Mouse (Mus musculus): ENCODE data around the gene Tspan15. TPM values are rescaled to one million over a fixed set of nuclear protein-coding genes. Genes with fewer than 3 reads are reported as not detected.

Gene Tspan15
- total and polyA plus RNA-seq, 3 experiments, result 6.1 to 17.7 (median 8.1) TPM

DNA sequence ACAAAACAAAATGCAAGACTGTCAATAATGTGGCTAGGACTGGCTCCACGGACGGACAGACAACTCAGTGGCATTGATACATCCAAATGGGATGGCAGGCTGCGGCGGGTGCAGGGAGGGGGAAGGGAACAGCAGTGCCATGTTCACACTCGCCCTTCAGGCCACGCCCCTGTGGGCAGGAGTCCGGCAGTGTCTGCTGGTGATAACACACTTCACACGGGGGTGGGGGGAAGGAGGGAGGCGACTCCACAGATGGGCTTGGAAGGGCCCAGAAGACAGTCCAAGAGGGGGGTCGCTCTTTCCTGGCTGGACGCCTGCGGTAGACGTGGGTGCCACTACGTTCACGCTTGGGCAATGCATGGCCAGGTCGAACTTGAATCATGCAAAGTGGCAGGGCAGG lies 38.2 kb upstream of the Tspan15 start:
- WGBS, result 71% methylated on average over 16 of the region's 16 CpGs
- Histone ChIP-seq H3K4me1 (ENCODE audit: control insufficient read depth, insufficient read depth, low read length) (no peaks in the 10 kb centered on the region), H3K9ac (ENCODE audit: low read depth, low read length) (no peak overlapping the region), H3K27me3 (ENCODE audit: control insufficient read depth, insufficient read depth, low read length) (no peaks in the 10 kb centered on the region), H3K79me2 (replicated peaks; ENCODE audit: control insufficient read depth, insufficient read depth, low read length) (no peaks in the 10 kb centered on the region), H3K4me3 (no peak overlapping the region), H3K27ac (no peak overlapping the region), H3K36me3 (ENCODE audit: control insufficient read depth, insufficient read depth, low read length) (no peaks in the 10 kb centered on the region)
- intact Hi-C loops (cut with DNase I), result no loop called here
- no peak for DNase-seq
- no peak for TF ChIP-seq CTCF (IDR thresholded peaks at IDR 0.05)
- TF ChIP-seq EP300 (IDR thresholded peaks at IDR 0.05; ENCODE audit: insufficient read depth, low read depth, low read length), result no peak
- TF ChIP-seq POLR2A (IDR thresholded peaks at IDR 0.05; ENCODE audit: insufficient read depth, low read depth, low read length), result no peak

- Histone ChIP-seq H3K4me3 (no peak overlapping the region), H3K27ac (no peak overlapping the region), H3K36me3 (ENCODE audit: control insufficient read depth, insufficient read depth, low read length) (no peaks in the 10 kb centered on the region), H3K79me2 (replicated peaks; ENCODE audit: control insufficient read depth, insufficient read depth, low read length) (no peaks in the 10 kb centered on the region), H3K9ac (ENCODE audit: low read depth, low read length) (no peak overlapping the region), H3K27me3 (ENCODE audit: control insufficient read depth, insufficient read depth, low read length) (no peaks in the 10 kb centered on the region), H3K4me1 (ENCODE audit: control insufficient read depth, insufficient read depth, low read length) (no peaks in the 10 kb centered on the region)
- WGBS, result 76% methylated on average over 2 of the region's 2 CpGs
- no peak for TF ChIP-seq POLR2A (IDR thresholded peaks at IDR 0.05; ENCODE audit: insufficient read depth, low read depth, low read length)
- TF ChIP-seq EP300 (IDR thresholded peaks at IDR 0.05; ENCODE audit: insufficient read depth, low read depth, low read length), result no peak
- no peak for TF ChIP-seq CTCF (IDR thresholded peaks at IDR 0.05)
- intact Hi-C loops (cut with DNase I), result no loop called here
- DNase-seq, result no peak
These were observed 33.2 kb upstream of the Tspan15 start for GRCm38 (mm10) chr10:62264299-62264698.

DNA sequence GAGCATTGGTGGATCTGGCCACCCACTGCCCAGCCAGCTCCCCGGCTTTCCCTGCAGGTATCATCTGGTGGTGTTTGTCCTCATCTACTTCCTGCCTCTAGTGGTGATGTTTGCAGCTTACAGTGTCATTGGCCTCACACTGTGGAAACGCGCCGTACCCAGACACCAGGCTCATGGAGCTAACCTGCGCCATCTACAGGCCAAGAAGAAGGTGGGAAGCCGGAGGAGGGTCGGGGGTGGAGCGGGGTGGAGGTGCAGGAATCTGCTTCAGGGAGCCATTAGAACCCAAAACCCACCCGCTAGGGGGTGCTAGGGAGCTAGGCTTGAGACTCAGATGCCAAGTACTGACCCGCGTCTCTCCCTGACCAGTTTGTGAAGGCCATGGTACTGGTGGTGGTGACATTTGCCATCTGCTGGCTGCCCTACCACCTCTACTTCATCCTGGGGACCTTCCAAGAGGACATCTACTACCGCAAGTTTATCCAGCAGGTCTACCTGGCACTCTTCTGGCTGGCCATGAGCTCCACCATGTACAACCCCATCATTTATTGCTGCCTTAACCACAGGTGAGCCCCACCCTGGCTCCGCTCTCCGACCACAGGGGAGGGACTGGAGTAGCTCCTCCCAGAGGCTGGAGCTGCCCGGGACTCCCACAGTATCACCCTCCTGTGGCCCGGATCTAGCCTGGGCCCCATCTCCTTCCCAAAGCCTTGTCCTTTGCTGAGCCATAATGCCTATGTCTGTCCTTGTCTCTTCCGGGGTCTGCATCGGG lies 30.2 kb upstream of the Tspan15 start:
- intact Hi-C loops (cut with DNase I), result no loop called here
- WGBS, result 15% methylated on average over 18 of the region's 18 CpGs
- peak; percentile 39 to 52 for DNase-seq

GRCm38 (mm10) chr10:62258298-62258697 lies 27.2 kb upstream of the Tspan15 start:
- no peak overlapping the region for H3K27ac ChIP-seq
- H3K27me3 ChIP-seq (ENCODE audit: control insufficient read depth, insufficient read depth, low read length), result no peaks in the 10 kb centered on the region
- DNase-seq, result no peak
- H3K9ac ChIP-seq (ENCODE audit: low read depth, low read length), result no peak overlapping the region
- H3K4me3 ChIP-seq, result no peak overlapping the region
- no peaks in the 10 kb centered on the region for H3K36me3 ChIP-seq (ENCODE audit: control insufficient read depth, insufficient read depth, low read length)
- no peaks in the 10 kb centered on the region for H3K4me1 ChIP-seq (ENCODE audit: control insufficient read depth, insufficient read depth, low read length)
- 88% methylated on average over 5 of the region's 5 CpGs for WGBS
- H3K79me2 ChIP-seq (replicated peaks; ENCODE audit: control insufficient read depth, insufficient read depth, low read length), result no peaks in the 10 kb centered on the region
- intact Hi-C loops (cut with DNase I), result no loop called here
- no peak for TF ChIP-seq POLR2A (IDR thresholded peaks at IDR 0.05; ENCODE audit: insufficient read depth, low read depth, low read length)
- TF ChIP-seq EP300 (IDR thresholded peaks at IDR 0.05; ENCODE audit: insufficient read depth, low read depth, low read length), result no peak
- no peak for TF ChIP-seq CTCF (IDR thresholded peaks at IDR 0.05)

More for the DNA sequence above, 30.2 kb upstream of the Tspan15 start:
- Histone ChIP-seq H3K4me3 (no peak overlapping the region), H3K27me3 (ENCODE audit: control insufficient read depth, insufficient read depth, low read length) (no peaks in the 10 kb centered on the region), H3K4me1 (ENCODE audit: control insufficient read depth, insufficient read depth, low read length) (no peaks in the 10 kb centered on the region), H3K79me2 (replicated peaks; ENCODE audit: control insufficient read depth, insufficient read depth, low read length) (no peaks in the 10 kb centered on the region), H3K27ac (no peak overlapping the region), H3K36me3 (ENCODE audit: control insufficient read depth, insufficient read depth, low read length) (no peaks in the 10 kb centered on the region), H3K9ac (ENCODE audit: low read depth, low read length) (no peak overlapping the region)
- no peak for TF ChIP-seq EP300 (IDR thresholded peaks at IDR 0.05; ENCODE audit: insufficient read depth, low read depth, low read length)
- TF ChIP-seq POLR2A (IDR thresholded peaks at IDR 0.05; ENCODE audit: insufficient read depth, low read depth, low read length), result no peak
- TF ChIP-seq CTCF (IDR thresholded peaks at IDR 0.05), result peak; percentile 71

- no peaks in the 10 kb centered on the region for H3K36me3 ChIP-seq (ENCODE audit: control insufficient read depth, insufficient read depth, low read length)
- no peak for DNase-seq
- 82% methylated on average over 27 of the region's 27 CpGs for WGBS
- no peak for TF ChIP-seq CTCF (IDR thresholded peaks at IDR 0.05)
- no peak for TF ChIP-seq POLR2A (IDR thresholded peaks at IDR 0.05; ENCODE audit: insufficient read depth, low read depth, low read length)
- TF ChIP-seq EP300 (IDR thresholded peaks at IDR 0.05; ENCODE audit: insufficient read depth, low read depth, low read length), result no peak
- H3K4me1 ChIP-seq (ENCODE audit: control insufficient read depth, insufficient read depth, low read length), result no peaks in the 10 kb centered on the region
- no peak overlapping the region for H3K4me3 ChIP-seq
- no peaks in the 10 kb centered on the region for H3K79me2 ChIP-seq (replicated peaks; ENCODE audit: control insufficient read depth, insufficient read depth, low read length)
- no peak overlapping the region for H3K9ac ChIP-seq (ENCODE audit: low read depth, low read length)
- H3K27me3 ChIP-seq (ENCODE audit: control insufficient read depth, insufficient read depth, low read length), result no peaks in the 10 kb centered on the region
- H3K27ac ChIP-seq, result no peak overlapping the region
- intact Hi-C loops (cut with DNase I), result no loop called here
These were observed 21.6 kb upstream of the Tspan15 start for GRCm38 (mm10) chr10:62252496-62253235.

DNA sequence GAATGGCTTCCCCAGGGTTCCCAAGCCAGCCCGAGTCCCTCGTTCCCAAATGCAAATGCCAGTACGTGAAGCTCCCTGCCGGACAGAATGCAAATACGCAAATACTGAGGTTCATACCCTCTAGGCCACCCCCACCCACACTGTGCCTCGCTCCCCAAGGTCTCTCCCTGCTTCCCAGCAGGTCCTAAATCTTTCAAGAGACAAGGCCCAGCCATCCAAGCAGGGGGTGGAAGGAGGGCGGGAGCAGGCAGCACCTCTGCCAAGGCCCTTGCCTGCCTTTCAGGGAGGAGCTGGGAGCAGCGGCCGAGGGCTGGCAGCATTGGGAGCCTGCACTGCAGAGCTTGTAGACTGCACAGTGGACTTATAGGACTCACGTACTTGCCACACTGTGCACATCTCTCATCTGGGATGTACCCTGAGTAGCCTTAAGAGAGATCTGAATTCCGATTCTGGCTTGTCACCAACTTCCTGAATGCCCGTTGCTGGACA lies 21.0 kb upstream of the Tspan15 start, which contains the start of gene Tacr2:
Gene Tacr2, plus strand, starts transcription at position 439 of the 489 bp plus-strand sequence.
- H3K27ac ChIP-seq, result no peak within 1 kb of the TSS
- no peaks in the 10 kb centered on the region for H3K79me2 ChIP-seq (replicated peaks; ENCODE audit: control insufficient read depth, insufficient read depth, low read length)
- H3K27me3 ChIP-seq (ENCODE audit: control insufficient read depth, insufficient read depth, low read length), result no peaks in the 10 kb centered on the region
- WGBS, result 67% methylated on average over 12 of the region's 12 CpGs
- H3K4me3 ChIP-seq, result no peak within 1 kb of the TSS
- no peaks in the 10 kb centered on the region for H3K4me1 ChIP-seq (ENCODE audit: control insufficient read depth, insufficient read depth, low read length)
- intact Hi-C loops (cut with DNase I), result no loop called here
- H3K9ac ChIP-seq (ENCODE audit: low read depth, low read length), result no peak within 1 kb of the TSS
- no peak for DNase-seq
- no peaks in the 10 kb centered on the region for H3K36me3 ChIP-seq (ENCODE audit: control insufficient read depth, insufficient read depth, low read length)
- TF ChIP-seq CTCF (IDR thresholded peaks at IDR 0.05) (no peak), POLR2A (IDR thresholded peaks at IDR 0.05; ENCODE audit: insufficient read depth, low read depth, low read length) (no peak), EP300 (IDR thresholded peaks at IDR 0.05; ENCODE audit: insufficient read depth, low read depth, low read length) (no peak)
